Mouse (Mus musculus) limb, embryonic 12.5 days (tissue): ENCODE results near the gene Sbk3. TPM values are rescaled to one million over a fixed set of nuclear protein-coding genes. Genes with fewer than 3 reads are reported as not detected.

ENCODE experiments used
- ATAC-seq: fragments of 200-750 bp; cut with Nextera tagmentation; 2 replicates; pipeline ENCODE4 v1.8.0; 2017; ENCODE audit warnings: low read depth, moderate TSS enrichment; ENCODE audit not compliant: insufficient number of reproducible peaks, insufficient read depth, low FRiP score, low TSS enrichment
- H3K27ac ChIP-seq: fragments of 300-500 bp; sonication (generic); 2 replicates; pipeline ENCODE4 v1.5.1; 2016; ENCODE audit warnings: mild to moderate bottlenecking, moderate library complexity
- H3K27me3 ChIP-seq: fragments of 300-500 bp; sonication (generic); 2 replicates; pipeline ENCODE4 v1.6.1; 2016; ENCODE audit warnings: mild to moderate bottlenecking, moderate library complexity
- H3K36me3 ChIP-seq: fragments of 300-500 bp; sonication (generic); 2 replicates; pipeline ENCODE4 v1.6.1; 2016; ENCODE audit warnings: mild to moderate bottlenecking, moderate library complexity
- H3K4me1 ChIP-seq: fragments of 300-500 bp; sonication (generic); replicated peaks from 2 replicates; pipeline ENCODE4 v1.6.1; 2016
- H3K4me2 ChIP-seq: fragments of 300-500 bp; sonication (generic); 2 replicates; pipeline ENCODE4 v1.6.1; 2016; ENCODE audit warnings: mild to moderate bottlenecking, moderate library complexity
- H3K4me3 ChIP-seq: fragments of 300-500 bp; sonication (generic); replicated peaks from 2 replicates; pipeline ENCODE4 v1.5.1; 2016; ENCODE audit warnings: mild to moderate bottlenecking
- H3K9ac ChIP-seq: fragments of 300-500 bp; sonication (generic); replicated peaks from 2 replicates; pipeline ENCODE4 v1.6.1; 2016; ENCODE audit warnings: mild to moderate bottlenecking, moderate library complexity
- H3K9me3 ChIP-seq: fragments of 300-500 bp; sonication (generic); 2 replicates; pipeline ENCODE4 v1.6.1; 2016; ENCODE audit warnings: mild to moderate bottlenecking, moderate library complexity
- WGBS: fragments of 180-500 bp; shearing (Covaris S2); methylation state at CpG from one replicate; pipeline ENCODE4 v1.1.7; 2016; 5-methylcytosine and 5-hydroxymethylcytosine counted together
- polyA plus RNA-seq: library from polyadenylated mRNA; unstranded; fragments of >200 nt; fragmentation: Nextera tagmentation; extraction: Ambion mirVana; gene quantifications from 2 replicates; pipeline ENCODE4 v1.2.1, GENCODE M21; 2016

Gene Sbk3
- polyA plus RNA-seq, 1 experiment from 2014 or later = not detected

GRCm38 (mm10) chr7:4948386-4948785 lies 22.6 kb downstream of the Sbk3 start:
- Histone ChIP-seq H3K27ac (no peak overlapping the region), H3K27me3 (no peaks in the 10 kb centered on the region), H3K9ac (no peak overlapping the region), H3K36me3 (no peaks in the 10 kb centered on the region), H3K9me3 (peaks cover 4% of the 10 kb centered on the region; the same call in 1 of the 2 replicates), H3K4me3 (no peak overlapping the region), H3K4me2 (no peak overlapping the region), H3K4me1 (0 out of 2 replicates have a peak, but pooled peaks cover 4% of the 10 kb centered on the region)
- WGBS = 55% methylated on average over 6 of the region's 6 CpGs
- ATAC-seq = no peak

GRCm38 (mm10) chr7:4947855-4948254 lies 23.1 kb downstream of the Sbk3 start:
- Histone ChIP-seq H3K4me1 (0 out of 2 replicates have a peak, but pooled peaks cover 4% of the 10 kb centered on the region), H3K27me3 (no peaks in the 10 kb centered on the region), H3K36me3 (no peaks in the 10 kb centered on the region), H3K9me3 (peaks cover 4% of the 10 kb centered on the region; the same call in 1 of the 2 replicates), H3K4me3 (no peak overlapping the region), H3K4me2 (no peak overlapping the region), H3K27ac (no peak overlapping the region), H3K9ac (no peak overlapping the region)
- WGBS = 12% methylated on average over 2 of the region's 2 CpGs
- no peak for ATAC-seq

- Histone ChIP-seq H3K27me3 (no peaks in the 10 kb centered on the region), H3K4me1 (0 out of 2 replicates have a peak, but pooled peaks cover 4% of the 10 kb centered on the region), H3K36me3 (no peaks in the 10 kb centered on the region), H3K9ac (no peak overlapping the region), H3K4me2 (peak overlapping the region; percentile 50), H3K27ac (no peak overlapping the region), H3K4me3 (peak overlapping the region; percentile 29), H3K9me3 (no peaks in the 10 kb centered on the region)
- 15% methylated on average over 15 of the region's 15 CpGs for WGBS
- peak; percentile 57 for ATAC-seq
Observed at GRCm38 (mm10) chr7:4943223-4943815, 27.6 kb downstream of the Sbk3 start.

- no peaks in the 10 kb centered on the region for H3K9me3 ChIP-seq
- H3K27ac ChIP-seq = no peak overlapping the region
- 0 out of 2 replicates have a peak, but pooled peaks cover 2% of the 10 kb centered on the region for H3K4me1 ChIP-seq
- 52% methylated on average over 5 of the region's 5 CpGs for WGBS
- no peak overlapping the region for H3K4me3 ChIP-seq
- ATAC-seq = no peak
- no peak overlapping the region for H3K9ac ChIP-seq
- no peaks in the 10 kb centered on the region for H3K36me3 ChIP-seq
- no peak overlapping the region for H3K4me2 ChIP-seq
- no peaks in the 10 kb centered on the region for H3K27me3 ChIP-seq
Observed at GRCm38 (mm10) chr7:4942673-4943072, 28.3 kb downstream of the Sbk3 start.

- ATAC-seq = no peak
- H3K4me1 ChIP-seq = no peaks in the 10 kb centered on the region
Observed at GRCm38 (mm10) chr7:4940068-4940479, 30.9 kb downstream of the Sbk3 start.

GRCm38 (mm10) chr7:4938456-4938855 lies 32.5 kb downstream of the Sbk3 start:
- H3K9ac ChIP-seq = no peak overlapping the region
- H3K4me1 ChIP-seq = no peaks in the 10 kb centered on the region
- H3K4me3 ChIP-seq = no peak overlapping the region
- no peaks in the 10 kb centered on the region for H3K27me3 ChIP-seq
- H3K4me2 ChIP-seq = no peak overlapping the region
- 49% methylated on average over 2 of the region's 2 CpGs for WGBS
- H3K36me3 ChIP-seq = no peaks in the 10 kb centered on the region
- no peak overlapping the region for H3K27ac ChIP-seq
- H3K9me3 ChIP-seq = peaks cover 6% of the 10 kb centered on the region
- ATAC-seq = no peak

More at GRCm38 (mm10) chr7:4940068-4940479, 30.9 kb downstream of the Sbk3 start:
- Histone ChIP-seq H3K4me3 (no peak overlapping the region), H3K9me3 (no peaks in the 10 kb centered on the region), H3K4me2 (no peak overlapping the region), H3K27ac (no peak overlapping the region), H3K36me3 (no peaks in the 10 kb centered on the region), H3K9ac (no peak overlapping the region), H3K27me3 (no peaks in the 10 kb centered on the region)
- 21% methylated on average over 9 of the region's 9 CpGs for WGBS

- no peak overlapping the region for H3K4me2 ChIP-seq
- no peaks in the 10 kb centered on the region for H3K27me3 ChIP-seq
- H3K36me3 ChIP-seq = no peaks in the 10 kb centered on the region
- H3K4me3 ChIP-seq = no peak overlapping the region
- H3K9me3 ChIP-seq = peaks cover 6% of the 10 kb centered on the region
- H3K9ac ChIP-seq = no peak overlapping the region
- WGBS = 71% methylated on average over 11 of the region's 11 CpGs
- no peak for ATAC-seq
- H3K4me1 ChIP-seq = no peaks in the 10 kb centered on the region
- H3K27ac ChIP-seq = no peak overlapping the region
Observed at GRCm38 (mm10) chr7:4937392-4937791, 33.6 kb downstream of the Sbk3 start.

GRCm38 (mm10) chr7:4936832-4937231 lies 34.1 kb downstream of the Sbk3 start:
- Histone ChIP-seq H3K4me2 (no peak overlapping the region), H3K27me3 (no peaks in the 10 kb centered on the region), H3K4me3 (no peak overlapping the region), H3K4me1 (no peaks in the 10 kb centered on the region), H3K27ac (no peak overlapping the region), H3K9ac (no peak overlapping the region), H3K36me3 (no peaks in the 10 kb centered on the region), H3K9me3 (peaks cover 6% of the 10 kb centered on the region)
- 0 out of 2 replicates have a peak, but pooled peaks have one; percentile 7 for ATAC-seq
- WGBS = 79% methylated on average over 10 of the region's 10 CpGs

- no peaks in the 10 kb centered on the region for H3K27me3 ChIP-seq
- H3K36me3 ChIP-seq = no peaks in the 10 kb centered on the region
- H3K4me3 ChIP-seq = no peak overlapping the region
- H3K4me1 ChIP-seq = no peaks in the 10 kb centered on the region
- H3K27ac ChIP-seq = no peak overlapping the region
- no peak overlapping the region for H3K4me2 ChIP-seq
- 88% methylated on average over 4 of the region's 4 CpGs for WGBS
- no peak overlapping the region for H3K9ac ChIP-seq
- no peak for ATAC-seq
- peaks cover 6% of the 10 kb centered on the region for H3K9me3 ChIP-seq
Observed at GRCm38 (mm10) chr7:4934160-4934914, 36.6 kb downstream of the Sbk3 start.

GRCm38 (mm10) chr7:4933103-4933502 lies 37.9 kb downstream of the Sbk3 start:
- H3K4me3 ChIP-seq = no peak overlapping the region
- no peaks in the 10 kb centered on the region for H3K4me1 ChIP-seq
- no peak overlapping the region for H3K9ac ChIP-seq
- no peaks in the 10 kb centered on the region for H3K27me3 ChIP-seq
- peaks cover 6% of the 10 kb centered on the region for H3K9me3 ChIP-seq
- no peak for ATAC-seq
- H3K4me2 ChIP-seq = no peak overlapping the region
- WGBS = 77% methylated on average over 12 of the region's 12 CpGs
- no peak overlapping the region for H3K27ac ChIP-seq
- no peaks in the 10 kb centered on the region for H3K36me3 ChIP-seq

- Histone ChIP-seq H3K4me3 (no peak overlapping the region), H3K27me3 (no peaks in the 10 kb centered on the region), H3K9me3 (no peaks in the 10 kb centered on the region), H3K9ac (no peak overlapping the region; the same call in 1 of the 2 replicates), H3K36me3 (no peaks in the 10 kb centered on the region), H3K4me1 (peaks cover 45% of the 10 kb centered on the region), H3K4me2 (no peak overlapping the region), H3K27ac (no peak overlapping the region)
- ATAC-seq = no peak
- 66% methylated on average over 17 of the region's 17 CpGs for WGBS
Observed at GRCm38 (mm10) chr7:4928323-4928722, 42.6 kb downstream of the Sbk3 start.
